Mouse (Mus musculus) naive thymus-derived CD4-positive, alpha-beta T cell, adult 2 months (primary cell): ENCODE results near the gene Traf3.

Experiments used
- DNase-seq: peaks from one replicate; pipeline ENCODE4 v3.0.0-alpha.2; 2011; ENCODE audit warnings: low read depth

The Traf3 gene

DNA sequence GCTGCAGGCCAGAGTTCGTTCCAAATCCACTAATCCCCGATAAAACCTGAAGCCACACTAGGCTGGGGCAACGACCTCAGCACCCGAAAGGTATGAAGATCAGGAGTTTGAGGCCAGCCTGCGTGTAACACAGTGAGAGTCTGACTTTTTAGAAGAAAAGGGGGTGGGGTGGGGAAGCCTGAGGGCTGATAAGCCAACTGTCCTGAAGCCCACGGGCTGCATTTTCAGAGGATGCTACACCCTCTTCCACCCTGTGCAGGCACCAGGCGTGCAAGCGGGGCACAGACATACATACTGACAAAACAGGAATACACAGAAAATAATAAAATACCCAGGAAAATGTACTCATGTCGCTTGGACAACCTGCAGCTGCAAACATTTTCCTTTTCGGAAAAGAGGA lies 145.6 kb downstream of the Traf3 start:
- no peak for DNase-seq

DNA sequence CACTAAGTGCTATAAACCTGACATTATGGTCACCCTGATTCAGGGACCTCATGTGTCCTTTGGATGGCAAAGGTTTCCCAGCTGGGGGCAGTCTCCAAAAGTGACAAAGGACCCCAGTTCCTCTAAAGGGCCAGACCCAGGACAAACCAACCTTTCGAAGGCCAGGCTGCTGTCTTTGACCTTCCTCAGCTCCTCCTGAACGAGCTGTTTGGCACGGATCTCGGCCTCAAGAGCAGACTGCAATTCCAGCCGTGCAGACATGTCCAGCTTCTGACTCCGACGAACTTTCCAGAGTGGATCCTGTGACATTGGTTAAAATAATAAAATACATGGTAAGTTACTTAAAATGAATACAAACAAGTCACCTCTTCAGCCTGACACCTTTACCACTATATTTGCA lies 148.1 kb downstream of the Traf3 start:
- no peak for DNase-seq
